Mouse (Mus musculus): ENCODE results near the gene Cyp19a1.

The Cyp19a1 gene

GRCm38 (mm10) chr9:54268010-54268409 lies at the start of gene Cyp19a1:
Cyp19a1 (minus strand) TSS chr9:54268110.
- DNase-seq, result no peak

- no peak for DNase-seq
These were observed 48.5 kb upstream of the Cyp19a1 start for GRCm38 (mm10) chr9:54316363-54316762.

- no peak for DNase-seq
These were observed 40.9 kb upstream of the Cyp19a1 start for GRCm38 (mm10) chr9:54308751-54309358.

GRCm38 (mm10) chr9:54308209-54308608 lies 40.3 kb upstream of the Cyp19a1 start:
- DNase-seq, result no peak

GRCm38 (mm10) chr9:54301255-54301654 lies 33.3 kb upstream of the Cyp19a1 start:
- peak; percentile 37 to 39 for DNase-seq

GRCm38 (mm10) chr9:54299792-54300191 lies 31.9 kb upstream of the Cyp19a1 start:
- no peak for DNase-seq

GRCm38 (mm10) chr9:54299389-54299788 lies 31.5 kb upstream of the Cyp19a1 start:
- no peak for DNase-seq

GRCm38 (mm10) chr9:54287804-54288203 lies 19.9 kb upstream of the Cyp19a1 start:
- DNase-seq, result no peak

GRCm38 (mm10) chr9:54286331-54286987 lies 18.5 kb upstream of the Cyp19a1 start, which contains the start of gene Gldn:
Gldn (plus strand) TSS chr9:54286486.
- no peak for DNase-seq

- no peak for DNase-seq
These were observed 11.2 kb upstream of the Cyp19a1 start for GRCm38 (mm10) chr9:54279046-54279589.

- no peak for DNase-seq
These were observed 7.4 kb upstream of the Cyp19a1 start for GRCm38 (mm10) chr9:54275283-54275682.

- no peak for DNase-seq
These were observed 3.0 kb upstream of the Cyp19a1 start for GRCm38 (mm10) chr9:54270889-54271288.

GRCm38 (mm10) chr9:54269987-54270386 lies 2.1 kb upstream of the Cyp19a1 start:
- DNase-seq, result no peak

- DNase-seq, result no peak
These were observed 3.2 kb downstream of the Cyp19a1 start for GRCm38 (mm10) chr9:54264754-54265153.

- no peak for DNase-seq
These were observed 22.8 kb downstream of the Cyp19a1 start for GRCm38 (mm10) chr9:54244869-54245665.

GRCm38 (mm10) chr9:54227580-54227979 lies 40.3 kb downstream of the Cyp19a1 start:
- no peak for DNase-seq

GRCm38 (mm10) chr9:54216511-54216910 lies 51.4 kb downstream of the Cyp19a1 start:
- no peak for DNase-seq

GRCm38 (mm10) chr9:54214881-54215280 lies 53.0 kb downstream of the Cyp19a1 start:
- peak; percentile 3 to 12 for DNase-seq

- DNase-seq, result no peak
These were observed 73.1 kb downstream of the Cyp19a1 start for GRCm38 (mm10) chr9:54194790-54195189.

- DNase-seq, result no peak
These were observed 76.5 kb downstream of the Cyp19a1 start for GRCm38 (mm10) chr9:54191435-54191834.

GRCm38 (mm10) chr9:54182484-54182883 lies 85.4 kb downstream of the Cyp19a1 start:
- DNase-seq, result no peak

- peak; percentile 28 to 37 for DNase-seq
These were observed 86.6 kb downstream of the Cyp19a1 start for GRCm38 (mm10) chr9:54181330-54181729.

- no peak for DNase-seq
These were observed 87.7 kb downstream of the Cyp19a1 start for GRCm38 (mm10) chr9:54180216-54180615.

Measured in cerebellum, postnatal 36 days (tissue).